Mouse (Mus musculus) layer of hippocampus, adult 9-10 months (tissue): ENCODE results near the gene Sik3.
"Not testable (repeated sequence)": the region's sequence is repeated elsewhere in the genome, so short reads cannot be mapped to it uniquely, and the experiment has no call there.

Experiments used
- DNase-seq: peaks from one replicate; pipeline ENCODE4 v3.0.0; 2022; ENCODE audit warnings: low spot score

Sik3 gene

DNA sequence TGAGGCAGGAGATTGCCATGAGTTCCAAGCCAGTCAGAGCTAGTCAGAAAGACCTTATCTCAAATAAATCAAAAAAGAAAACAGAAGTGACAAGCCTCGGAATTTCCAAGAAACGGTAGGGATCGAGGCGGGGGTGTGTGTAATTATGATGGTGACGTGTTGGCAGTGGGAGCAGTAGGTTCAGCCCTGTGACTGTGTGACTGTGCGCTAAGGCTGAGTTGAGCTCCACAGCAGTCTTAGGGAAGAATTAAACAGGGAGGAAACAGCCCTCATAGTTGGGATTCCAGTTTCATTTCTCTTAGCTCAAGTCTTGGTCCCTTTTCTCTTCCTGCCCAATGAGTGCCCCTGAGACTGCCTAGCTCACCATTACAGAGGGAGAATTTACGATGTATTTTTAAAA, 98.0 kb downstream of the Sik3 start:
- DNase-seq = no peak

DNA sequence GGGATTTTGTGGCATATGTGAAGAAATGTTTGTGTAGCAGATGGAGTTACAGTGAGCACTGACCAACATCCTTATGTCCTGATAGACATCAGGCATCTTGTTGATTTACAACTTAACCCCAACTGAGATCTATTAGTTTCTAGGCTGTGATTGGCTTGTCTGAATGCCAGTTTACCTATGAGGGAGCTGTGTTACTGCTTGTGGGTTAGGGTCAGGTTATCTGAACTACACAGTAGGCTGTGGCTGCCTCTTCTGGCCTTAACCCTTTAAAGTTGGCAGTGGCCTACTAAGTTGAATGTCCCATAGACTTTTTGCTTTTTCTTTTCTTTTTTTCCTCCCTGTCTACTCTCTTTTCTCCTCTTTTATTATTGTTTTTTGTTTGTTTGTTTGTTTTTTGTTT, 98.7 kb downstream of the Sik3 start:
- DNase-seq = no peak

DNA sequence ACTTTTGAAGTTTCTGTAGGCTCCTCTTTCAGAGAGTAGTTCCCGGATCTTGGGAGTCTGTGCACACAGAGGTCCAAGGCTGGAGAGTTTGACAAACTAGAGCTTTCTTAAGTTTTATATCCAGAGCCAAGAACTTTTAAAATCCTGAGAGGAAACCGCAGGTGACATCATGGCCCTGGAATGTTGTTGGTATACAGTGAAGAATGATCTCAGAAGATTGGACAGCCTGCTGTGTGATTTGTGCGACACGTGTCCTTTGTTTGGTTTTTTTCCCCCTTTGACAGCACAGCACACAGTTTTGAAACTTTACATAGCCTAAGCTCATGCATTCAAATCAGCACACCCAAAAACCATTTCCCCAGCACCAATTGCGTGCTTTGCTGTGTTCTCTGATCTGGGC, 99.6 kb downstream of the Sik3 start:
- DNase-seq = no peak

DNA sequence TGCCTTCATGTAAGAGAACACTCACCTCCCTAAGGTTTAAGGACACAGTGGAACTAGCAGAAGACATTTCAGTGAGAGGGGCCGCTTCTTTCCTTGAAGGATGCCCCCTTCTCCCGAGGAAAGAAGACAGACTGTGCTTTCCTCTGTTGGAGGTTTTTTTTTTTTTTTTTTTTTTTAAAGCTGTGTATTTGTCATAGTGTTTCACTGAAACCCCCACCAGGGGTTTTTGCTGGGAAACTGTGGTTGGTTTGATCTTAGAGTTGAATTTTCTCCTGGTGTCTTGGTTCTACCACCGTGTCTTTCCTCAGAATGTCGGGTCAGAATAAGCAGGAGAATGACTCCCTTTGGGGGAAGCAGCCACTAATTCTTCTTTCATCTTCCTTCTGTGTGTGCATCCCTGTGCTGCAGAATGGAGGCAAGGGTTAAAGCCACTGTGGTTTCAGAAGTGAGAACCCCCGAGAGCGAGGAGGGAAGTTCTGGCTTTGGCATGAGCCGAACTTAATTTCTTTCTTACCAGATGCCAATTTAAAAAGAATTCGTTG, 106.3 kb downstream of the Sik3 start:
- DNase-seq = no peak

DNA sequence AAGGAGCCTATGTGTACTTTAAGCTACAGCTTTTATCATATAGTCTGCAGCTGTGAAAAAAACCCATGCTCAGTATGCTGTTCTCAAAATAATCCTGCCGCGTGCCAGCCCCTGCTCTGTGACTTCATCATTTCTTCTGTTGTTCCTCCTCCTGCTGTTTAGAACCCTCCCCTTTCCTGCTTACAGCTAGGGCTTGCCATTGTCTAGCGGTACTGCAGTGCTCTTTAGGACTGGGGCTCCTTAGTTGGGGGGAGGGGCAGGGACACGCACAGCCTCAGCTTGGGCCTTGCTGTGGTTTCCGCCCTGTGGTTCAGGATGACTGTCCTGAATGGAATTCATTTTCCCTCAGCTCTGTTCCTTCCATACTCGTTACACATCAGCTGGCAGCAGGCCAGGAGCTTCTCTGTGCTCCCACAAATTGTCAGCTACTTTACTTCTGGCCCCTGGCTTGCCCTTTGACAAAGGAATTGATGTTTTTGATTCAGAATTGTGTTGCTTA, 107.4 kb downstream of the Sik3 start:
- DNase-seq = no peak

DNA sequence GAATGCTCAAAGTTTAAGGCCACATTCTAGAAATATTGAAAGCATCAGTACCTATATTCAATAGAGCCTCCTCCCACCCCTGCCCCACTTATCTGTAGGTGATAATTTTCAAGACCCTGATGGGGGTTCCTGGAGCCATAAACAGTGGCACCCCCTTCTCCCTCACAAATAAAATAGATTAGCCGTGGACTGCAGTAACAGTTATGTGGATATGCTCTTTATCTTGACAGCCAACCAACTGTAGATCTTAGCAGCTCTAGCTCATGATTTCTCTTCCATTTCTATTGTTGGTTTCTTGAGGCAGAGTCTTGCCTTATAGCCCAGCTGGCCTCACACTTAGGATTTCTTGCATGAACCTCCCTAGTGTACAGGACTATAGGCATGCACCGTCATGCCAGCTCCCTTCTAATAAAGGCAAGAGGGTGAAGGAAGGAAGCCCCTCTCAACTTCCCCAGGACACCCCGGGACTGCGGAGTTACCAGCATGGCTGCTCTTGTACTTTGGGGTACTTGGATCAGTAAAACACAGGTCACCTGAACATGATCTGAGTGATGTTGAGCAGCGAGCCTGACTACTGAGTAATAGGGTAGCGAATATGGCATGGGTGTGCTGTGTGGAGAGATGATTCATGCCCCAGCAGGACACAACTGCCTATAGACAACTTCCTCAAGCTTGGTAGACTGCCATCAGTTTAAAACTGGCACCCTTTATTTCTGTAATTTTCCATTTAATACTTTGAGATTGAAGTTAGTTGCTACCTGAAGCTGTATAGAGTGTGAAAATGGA, 108.0 kb downstream of the Sik3 start:
- no peak for DNase-seq

DNA sequence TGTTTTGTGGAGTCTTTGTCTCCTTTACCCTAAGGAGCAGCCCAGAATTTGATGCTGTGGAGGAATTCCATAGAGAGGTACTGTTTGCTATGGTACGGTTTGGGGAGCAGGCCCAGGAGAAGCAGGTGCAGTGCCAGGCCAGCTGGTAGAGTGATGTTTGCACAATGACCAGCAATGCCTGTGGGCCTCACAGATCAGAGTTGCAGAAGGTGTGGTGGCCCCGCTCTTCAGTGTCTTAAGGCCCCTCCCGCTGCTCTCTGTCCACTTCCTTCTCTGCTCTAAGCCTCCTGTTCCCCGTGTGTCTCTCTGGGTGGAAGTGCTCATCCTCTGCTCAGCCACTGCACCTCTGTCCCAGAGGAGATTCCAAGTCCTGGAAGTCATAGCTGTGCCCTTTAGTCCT, 108.9 kb downstream of the Sik3 start:
- DNase-seq = no peak

DNA sequence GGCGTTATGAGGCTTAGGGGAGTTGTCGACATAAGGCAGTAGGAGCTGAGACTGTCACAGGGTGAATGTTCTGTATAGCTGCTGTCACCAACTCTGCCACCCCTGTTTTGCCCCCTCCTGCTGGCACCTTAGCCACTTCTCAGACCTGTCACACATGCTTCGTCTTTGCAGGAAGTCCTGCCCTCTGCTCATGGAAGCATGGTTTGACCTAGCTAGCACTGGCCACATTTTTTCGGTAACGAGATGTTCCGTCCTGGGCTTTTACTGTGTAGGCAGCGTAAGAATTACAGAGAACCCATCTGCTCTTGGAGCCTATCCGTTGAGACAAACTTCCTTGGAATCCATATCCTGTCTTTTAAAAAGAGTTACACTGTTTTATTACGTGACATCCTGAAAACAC, 110.1 kb downstream of the Sik3 start:
- no peak for DNase-seq

DNA sequence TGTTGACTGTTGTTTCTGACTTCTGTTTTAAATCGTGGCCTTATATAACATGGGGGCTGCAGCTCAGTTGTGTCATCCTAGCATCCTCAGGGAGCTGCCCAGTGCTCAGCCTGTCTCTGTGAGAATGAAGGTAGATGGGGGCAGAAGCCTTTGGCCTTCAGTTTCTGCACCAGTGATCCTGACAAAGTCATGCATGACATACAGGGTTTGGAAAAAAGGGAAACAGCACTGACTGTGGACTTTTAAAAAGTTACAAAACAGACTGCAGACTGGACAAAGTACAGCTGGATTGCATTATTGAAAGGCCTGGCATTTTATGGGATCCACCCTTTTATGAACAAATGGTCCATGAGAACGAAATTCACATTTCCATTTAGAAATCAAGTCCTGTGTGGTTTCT, 113.7 kb downstream of the Sik3 start:
- no peak for DNase-seq

DNA sequence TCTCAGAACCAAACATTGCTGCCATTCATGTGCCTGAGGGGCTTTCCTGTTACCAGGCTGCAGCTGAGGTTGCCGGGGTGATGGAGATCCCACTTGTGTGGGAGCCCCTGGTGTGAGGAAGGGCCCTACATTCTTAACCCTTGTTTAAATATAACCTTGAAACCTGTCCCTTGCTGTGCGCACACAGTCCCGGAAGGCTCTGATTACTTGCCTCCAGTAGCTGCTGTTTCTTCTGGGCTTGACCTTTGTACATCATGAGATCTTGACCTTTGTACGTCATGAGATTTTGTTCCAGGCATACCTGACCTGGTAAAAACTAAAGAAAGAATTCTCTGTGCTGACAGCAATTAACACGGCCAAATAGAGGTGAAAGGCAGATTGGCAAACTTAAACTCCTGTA, 114.7 kb downstream of the Sik3 start:
- DNase-seq = no peak

DNA sequence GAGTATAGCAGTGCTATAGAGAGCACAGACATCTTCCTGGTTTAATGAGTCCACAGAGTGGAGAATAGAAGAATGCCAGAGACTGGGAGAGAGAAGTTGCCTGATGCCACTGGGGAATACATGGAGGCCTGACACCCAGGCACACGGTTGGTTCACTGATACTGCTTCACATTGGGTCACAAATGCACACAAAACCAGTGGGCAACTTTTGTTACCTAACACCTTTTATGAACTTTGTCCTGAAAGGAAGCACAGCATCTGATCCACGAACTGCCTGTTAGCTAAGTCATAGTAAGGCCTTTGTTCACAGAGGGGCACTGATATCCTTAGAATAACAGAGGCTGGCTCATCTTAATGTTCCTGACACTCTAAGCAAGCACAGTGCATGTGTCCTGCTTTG, 116.6 kb downstream of the Sik3 start:
- DNase-seq = no peak

DNA sequence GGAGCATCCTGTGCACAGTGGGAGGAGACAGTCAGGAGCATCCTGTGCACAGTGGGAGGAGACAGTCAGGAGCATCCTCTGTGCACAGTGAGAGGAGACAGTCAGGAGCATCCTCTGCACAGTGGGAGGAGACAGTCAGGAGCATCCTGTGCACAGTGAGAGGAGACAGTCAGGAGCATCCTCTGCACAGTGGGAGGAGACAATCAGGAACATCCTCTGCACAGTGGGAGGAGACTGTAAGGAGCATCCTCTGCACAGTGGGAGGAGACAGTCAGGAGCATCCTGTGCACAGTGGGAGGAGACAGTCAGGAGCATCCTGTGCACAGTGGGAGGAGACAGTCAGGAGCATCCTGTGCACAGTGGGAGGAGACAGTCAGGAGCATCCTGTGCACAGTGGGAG, 120.2 kb downstream of the Sik3 start:
- DNase-seq = not testable (repeated sequence)

DNA sequence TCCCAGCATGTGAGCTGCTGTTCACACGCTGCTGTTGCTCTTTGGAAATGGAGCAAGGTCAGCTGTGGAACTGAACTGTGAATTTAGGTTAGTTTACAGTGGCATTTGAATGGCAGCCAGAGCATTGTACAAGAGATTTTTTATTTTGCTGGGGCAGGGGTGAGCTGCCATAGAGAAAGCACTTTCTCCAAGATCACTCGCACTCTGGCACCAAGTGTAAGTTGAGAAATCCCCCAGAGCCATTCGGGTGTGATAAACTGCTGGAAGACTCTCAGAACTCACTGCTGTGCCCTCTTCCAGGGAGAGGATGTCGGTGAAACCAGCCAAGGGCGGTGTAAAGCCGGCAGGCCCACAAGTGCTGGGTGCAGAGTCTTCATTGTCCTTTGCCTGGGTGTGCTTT, 126.2 kb downstream of the Sik3 start:
- no peak for DNase-seq

DNA sequence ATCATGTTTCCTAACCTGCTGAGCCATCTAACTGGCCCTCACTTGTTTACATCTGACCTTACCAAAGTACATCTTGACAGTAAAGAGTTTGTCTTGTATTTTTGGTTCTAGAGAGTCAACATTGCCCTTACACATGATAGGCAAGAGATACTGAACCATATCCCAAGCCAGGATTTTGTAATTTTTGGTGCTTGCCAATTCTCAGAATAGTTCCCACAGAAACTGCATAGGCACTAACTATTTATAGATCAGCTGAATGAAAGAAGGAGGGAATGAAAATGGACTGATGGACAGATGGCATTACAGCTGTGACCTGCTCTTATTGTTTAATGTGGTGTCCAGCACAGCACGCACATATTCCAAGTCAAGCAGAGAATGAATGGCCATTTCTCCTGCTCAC, 128.2 kb downstream of the Sik3 start:
- DNase-seq = no peak

DNA sequence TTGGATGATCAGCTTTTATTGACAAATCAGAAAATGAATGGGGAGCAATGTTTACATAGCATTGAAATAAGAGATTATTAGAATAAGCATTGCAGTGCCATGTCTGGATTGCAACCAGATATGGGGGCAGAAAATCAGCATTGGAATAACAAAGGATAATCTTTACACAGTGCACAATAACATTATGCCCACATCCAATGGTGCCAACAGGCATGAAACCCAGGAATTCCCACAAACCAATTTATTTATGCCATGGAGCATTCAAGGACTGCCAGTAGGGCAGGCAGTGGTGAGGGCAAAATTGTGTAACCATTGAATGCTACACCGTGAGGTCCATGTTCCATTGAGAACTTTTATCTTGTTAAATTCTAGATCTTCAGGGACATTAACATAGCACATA, 129.4 kb downstream of the Sik3 start:
- DNase-seq = no peak

DNA sequence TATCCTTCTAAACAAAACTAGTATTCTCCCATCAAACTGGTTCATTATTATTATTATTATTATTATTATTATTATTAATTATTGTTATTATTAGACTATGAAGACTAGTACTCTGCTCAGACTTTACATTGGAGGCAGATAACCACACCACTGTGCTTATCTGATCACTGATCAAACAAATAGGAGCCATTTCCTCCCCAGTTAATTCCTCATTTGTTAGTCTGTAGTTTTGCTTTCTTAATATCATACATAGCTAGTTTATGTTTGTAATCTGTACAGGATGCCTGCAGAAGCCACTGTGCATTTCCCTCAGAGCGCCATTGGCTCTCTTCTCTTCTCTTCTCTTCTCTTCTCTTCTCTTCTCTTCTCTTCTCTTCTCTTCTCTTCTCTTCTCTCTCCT, 129.9 kb downstream of the Sik3 start:
- no peak for DNase-seq

DNA sequence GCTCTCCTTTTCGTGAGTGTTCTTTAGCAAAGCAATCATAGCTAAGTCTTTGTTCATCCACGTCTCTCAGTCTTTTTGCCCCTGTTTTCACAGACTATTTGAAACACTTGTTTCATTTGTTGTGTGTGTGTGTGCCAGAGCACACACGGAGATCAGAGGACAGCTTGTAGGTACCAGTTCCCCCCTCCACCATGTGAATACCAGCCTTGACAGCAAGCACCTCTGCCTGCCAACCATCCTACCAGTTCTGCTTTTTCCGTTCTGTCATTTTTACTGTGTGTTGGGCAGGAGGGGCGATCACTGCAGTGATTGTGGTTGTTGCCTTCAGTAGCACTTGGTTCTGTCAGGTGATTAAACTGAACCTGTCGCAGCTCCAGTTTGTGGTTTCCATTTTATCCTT, 132.4 kb downstream of the Sik3 start:
- no peak for DNase-seq

DNA sequence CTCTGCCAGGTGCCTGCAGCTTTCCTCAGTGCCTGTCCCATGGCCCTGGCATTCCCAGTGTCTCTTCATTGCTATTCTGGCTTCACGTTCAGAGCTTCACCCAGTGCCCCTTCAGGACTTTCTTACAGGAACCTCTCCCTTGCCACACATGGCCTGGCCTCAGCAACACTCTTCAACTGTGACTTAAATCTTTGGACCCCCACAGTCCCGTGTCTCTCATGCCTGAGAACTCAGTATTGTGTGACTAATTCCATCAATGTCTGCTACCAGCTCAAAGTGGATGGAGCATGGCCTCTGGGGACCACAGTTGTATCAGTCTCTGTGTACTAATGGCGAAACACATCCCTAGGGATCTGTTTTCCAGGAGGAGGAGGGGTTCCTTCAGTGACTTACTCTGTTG, 133.8 kb downstream of the Sik3 start:
- no peak for DNase-seq

DNA sequence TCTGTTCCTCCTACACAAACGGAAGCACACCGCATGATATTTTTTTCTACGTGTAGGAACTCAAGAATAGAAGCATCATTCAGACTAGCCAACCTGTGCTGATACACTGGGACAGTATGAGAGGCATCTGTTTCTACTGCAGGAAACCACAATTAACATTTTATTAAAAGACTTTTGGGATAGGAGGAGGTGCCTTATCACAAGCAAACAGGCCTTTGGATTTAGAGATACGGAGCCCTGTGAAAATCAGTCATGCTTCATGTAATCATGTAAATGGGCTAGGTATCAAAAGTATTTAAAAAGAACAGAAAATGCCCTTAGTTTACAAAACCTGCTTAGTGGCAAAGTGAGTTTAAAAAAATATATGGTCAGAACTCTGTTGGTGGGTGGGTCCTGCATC, 136.1 kb downstream of the Sik3 start:
- no peak for DNase-seq

DNA sequence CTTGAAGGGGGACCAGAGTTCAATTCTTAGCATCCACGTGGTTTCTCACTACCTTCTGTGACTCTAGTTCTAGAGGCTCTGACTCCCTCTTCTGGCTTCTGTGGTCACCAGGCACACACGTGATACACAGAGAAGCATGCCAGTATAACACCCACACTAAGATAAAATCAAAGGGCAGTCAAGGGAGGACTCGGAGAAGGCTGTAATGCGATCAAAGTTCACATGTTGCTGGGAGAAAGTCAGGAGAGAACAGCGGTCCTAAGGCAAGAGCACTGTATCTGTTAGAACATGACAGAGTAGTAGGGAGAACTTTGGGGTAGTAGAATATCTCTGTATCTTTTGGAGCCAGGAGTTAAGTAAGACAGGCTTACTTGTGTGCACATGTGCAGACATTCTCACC, 136.8 kb downstream of the Sik3 start:
- no peak for DNase-seq

DNA sequence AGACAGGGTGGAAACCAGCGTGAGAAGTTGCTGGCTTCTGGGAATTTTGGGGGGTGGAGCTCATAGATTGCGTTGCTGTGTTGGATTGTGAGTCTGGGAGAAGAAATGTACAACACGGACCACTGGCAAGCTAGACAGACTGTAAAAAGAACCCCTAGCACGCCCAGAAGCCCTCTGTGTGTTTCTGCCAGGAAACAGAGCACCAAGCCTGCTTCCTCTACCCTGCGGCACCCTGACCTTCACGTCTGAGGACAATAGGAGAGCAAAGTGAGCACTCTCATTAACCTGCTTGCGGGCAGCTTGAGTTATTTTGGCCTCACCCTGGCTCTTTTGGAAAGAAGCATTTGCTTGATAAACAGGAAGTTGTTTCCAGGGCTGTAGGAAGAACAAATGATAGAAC, 137.5 kb downstream of the Sik3 start:
- DNase-seq = no peak

DNA sequence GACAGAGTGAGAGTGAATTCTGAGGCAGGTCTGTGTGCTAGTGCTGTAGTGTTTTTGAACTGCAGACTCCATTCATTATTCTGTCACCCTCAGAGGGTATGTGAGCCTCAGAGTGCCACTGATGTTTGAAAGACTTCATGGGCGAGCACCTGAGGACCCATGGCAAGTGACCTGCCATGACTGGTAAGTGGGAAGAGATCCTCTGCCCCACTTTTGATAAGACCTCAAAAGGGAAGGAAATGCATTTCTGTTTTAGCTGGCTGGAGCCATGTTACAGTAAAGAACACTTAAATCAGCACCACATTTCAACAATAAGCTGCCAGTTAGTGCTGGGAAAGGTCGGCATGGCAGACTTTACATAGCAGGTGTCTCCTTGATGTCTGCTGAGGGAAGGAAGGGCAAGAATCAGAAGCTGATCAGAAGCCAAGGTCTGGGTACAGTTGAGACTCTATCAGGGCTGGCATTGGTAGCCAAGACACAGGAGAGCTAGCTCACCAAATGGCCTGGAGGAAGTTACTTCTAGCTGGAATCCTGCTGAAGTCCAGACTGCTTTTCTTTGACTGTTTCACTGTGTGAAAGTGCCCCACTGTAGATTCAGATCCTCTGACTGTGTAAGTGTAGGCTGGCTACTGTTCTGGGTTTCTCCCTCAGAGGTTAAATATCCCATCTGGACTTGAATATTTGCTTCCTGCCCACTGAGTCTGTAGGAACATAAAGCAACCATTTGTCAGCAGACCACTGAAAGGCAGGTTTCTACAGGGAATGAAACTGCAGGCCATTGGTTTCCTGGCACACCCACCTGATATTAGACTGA, 138.5 kb downstream of the Sik3 start:
- DNase-seq = no peak

DNA sequence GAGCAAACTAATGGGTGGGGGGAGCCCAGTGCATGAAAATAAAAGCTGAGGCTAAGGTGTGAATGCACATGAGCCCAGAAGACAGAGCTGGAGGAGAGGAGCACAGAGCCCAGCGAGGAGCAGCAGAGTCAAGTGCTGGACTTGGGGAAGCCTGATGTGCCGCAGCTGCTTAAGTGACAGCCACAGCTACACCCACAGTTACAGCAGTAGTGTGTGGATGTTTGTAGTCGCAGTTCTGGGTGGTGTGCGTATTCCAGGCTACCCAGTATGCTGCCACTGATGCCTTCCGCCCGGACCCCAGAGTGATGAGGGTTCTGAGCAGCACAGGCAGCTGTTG, 139.1 kb downstream of the Sik3 start:
- no peak for DNase-seq
